Mouse (Mus musculus) forebrain, embryonic 13.5 days (tissue): ENCODE results near the gene Zmynd11. TPM values are rescaled to one million over a fixed set of nuclear protein-coding genes. Genes with fewer than 3 reads are reported as not detected.

Experiments used
- ATAC-seq: fragments of 200-750 bp; cut with Nextera tagmentation; 2 replicates; pipeline ENCODE4 v1.8.0; 2017
- H3K27ac ChIP-seq: fragments of 300-500 bp; sonication (generic); 2 replicates; pipeline ENCODE4 v1.5.1; 2015; ENCODE audit warnings: inconsistent platforms, mild to moderate bottlenecking, moderate library complexity
- H3K27me3 ChIP-seq: fragments of 300-500 bp; sonication (generic); 2 replicates; pipeline ENCODE4 v1.6.1; 2015; ENCODE audit warnings: mild to moderate bottlenecking, inconsistent platforms
- H3K36me3 ChIP-seq: fragments of 300-500 bp; sonication (generic); 2 replicates; pipeline ENCODE4 v1.6.1; 2015; ENCODE audit warnings: mild to moderate bottlenecking, inconsistent platforms; ENCODE audit not compliant: poor library complexity, severe bottlenecking
- H3K4me1 ChIP-seq: fragments of 300-500 bp; sonication (generic); 2 replicates; pipeline ENCODE4 v1.6.1; 2015; ENCODE audit warnings: inconsistent platforms
- H3K4me2 ChIP-seq: fragments of 300-500 bp; sonication (generic); 2 replicates; pipeline ENCODE4 v1.6.1; 2015; ENCODE audit warnings: inconsistent platforms, mild to moderate bottlenecking, moderate library complexity
- H3K4me3 ChIP-seq: fragments of 300-500 bp; sonication (generic); 2 replicates; pipeline ENCODE4 v1.5.1; 2015; ENCODE audit warnings: mild to moderate bottlenecking, inconsistent platforms
- H3K9ac ChIP-seq: fragments of 300-500 bp; sonication (generic); 2 replicates; pipeline ENCODE4 v1.6.1; 2015; ENCODE audit warnings: mild to moderate bottlenecking, inconsistent platforms
- H3K9me3 ChIP-seq: fragments of 300-500 bp; sonication (generic); replicated peaks from 2 replicates; pipeline ENCODE4 v1.6.1; 2016; ENCODE audit warnings: inconsistent platforms
- WGBS: fragments of 180-500 bp; shearing (Covaris S2); methylation state at CpG from one replicate; pipeline ENCODE4 v1.1.7; 2015; 5-methylcytosine and 5-hydroxymethylcytosine counted together
- polyA plus RNA-seq: library from polyadenylated mRNA; unstranded; fragments of >200 nt; fragmentation: Nextera tagmentation; extraction: Ambion mirVana; gene quantifications from 2 replicates; pipeline ENCODE4 v1.2.1, GENCODE M21; 2015

Gene Zmynd11
- polyA plus RNA-seq, 1 experiment from 2014 or later, result 139 TPM

DNA sequence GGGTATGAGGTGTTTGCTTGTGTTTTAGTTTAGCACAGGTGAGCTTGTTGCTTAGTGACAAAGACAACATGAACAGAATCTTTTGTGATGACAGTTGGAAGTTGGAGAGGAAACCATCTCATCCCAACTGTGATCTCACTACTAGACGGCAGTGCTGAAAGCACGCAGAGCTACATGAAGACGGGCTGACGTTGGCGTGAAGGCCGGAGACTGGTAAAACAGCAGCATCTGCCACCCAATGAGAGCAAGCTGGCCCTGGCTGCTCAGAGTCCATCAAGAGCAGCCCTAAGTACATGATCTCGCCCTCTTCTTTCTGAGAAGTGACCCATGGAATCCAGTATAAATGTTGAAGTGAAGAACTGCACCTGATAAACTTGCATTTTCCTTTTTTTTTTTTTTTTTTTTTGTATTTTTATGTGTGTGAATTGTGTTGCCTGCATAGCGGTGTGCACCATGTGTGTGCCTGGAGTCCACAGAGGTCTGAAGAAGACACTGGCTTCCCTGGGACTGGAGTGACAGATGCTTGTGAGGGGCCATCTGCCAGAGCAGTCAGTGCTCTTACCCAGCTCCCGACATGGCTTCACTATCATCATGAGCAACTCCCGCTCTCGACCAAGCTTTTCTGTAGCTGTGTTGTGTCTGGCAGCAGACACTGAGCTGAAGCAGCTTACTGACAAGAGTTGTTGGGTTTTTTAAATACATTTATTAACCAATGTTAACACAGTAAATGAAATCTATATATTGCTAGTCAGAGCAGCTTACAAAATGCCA, 80.8 kb downstream of the Zmynd11 start:
- Histone ChIP-seq H3K9me3 (no peaks in the 10 kb centered on the region), H3K9ac (no peak overlapping the region), H3K4me1 (no peaks in the 10 kb centered on the region), H3K4me2 (no peak overlapping the region), H3K4me3 (no peak overlapping the region), H3K36me3 (peaks cover 79% of the 10 kb centered on the region), H3K27ac (no peak overlapping the region), H3K27me3 (no peaks in the 10 kb centered on the region)
- ATAC-seq, result no peak
- WGBS, result 95% methylated on average over 11 of the region's 11 CpGs

DNA sequence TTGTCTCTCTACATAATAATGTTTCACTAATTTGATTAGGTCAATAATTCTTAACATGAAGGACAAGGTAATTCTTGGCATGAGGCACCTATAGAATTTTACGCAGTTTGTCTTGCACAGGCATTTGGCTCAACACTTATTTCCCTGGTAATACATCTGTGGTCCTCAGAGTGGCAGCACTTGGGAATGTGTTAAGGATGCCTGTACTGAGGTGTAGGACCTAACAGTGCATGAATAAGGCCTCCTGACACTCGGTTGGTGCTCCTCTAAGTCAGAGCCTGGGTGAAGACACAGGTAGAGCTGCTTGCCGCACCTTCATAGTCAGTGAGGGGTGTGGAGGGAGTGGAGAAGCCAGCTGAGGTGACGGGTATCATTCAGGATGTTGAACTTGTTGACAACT, 81.8 kb downstream of the Zmynd11 start:
- Histone ChIP-seq H3K4me2 (no peak overlapping the region), H3K36me3 (peaks cover 68% of the 10 kb centered on the region), H3K9ac (no peak overlapping the region), H3K4me1 (no peaks in the 10 kb centered on the region), H3K9me3 (no peaks in the 10 kb centered on the region), H3K4me3 (no peak overlapping the region), H3K27me3 (no peaks in the 10 kb centered on the region), H3K27ac (no peak overlapping the region)
- ATAC-seq, result no peak
- WGBS, result 90% methylated on average over 4 of the region's 4 CpGs

DNA sequence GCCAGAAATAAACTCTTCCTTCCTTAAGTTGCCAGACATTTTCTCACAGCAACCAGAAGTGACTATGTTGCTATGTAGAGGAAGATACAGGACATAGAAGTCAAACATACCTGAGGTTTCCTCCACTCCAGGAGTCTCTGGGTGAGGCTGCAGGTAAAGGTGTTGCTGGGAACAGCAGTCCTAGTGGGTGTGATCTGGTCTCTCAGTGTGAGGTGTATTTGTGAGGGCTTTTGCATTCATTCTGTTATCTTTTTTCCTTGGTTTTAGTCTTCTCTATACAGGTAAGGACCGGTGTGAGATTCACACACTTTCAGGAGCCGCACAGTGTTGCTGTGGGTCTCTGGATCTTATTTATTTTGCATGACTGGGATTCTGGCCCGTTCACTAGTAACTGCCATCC, 83.6 kb downstream of the Zmynd11 start:
- no peak overlapping the region for H3K9ac ChIP-seq
- no peak overlapping the region for H3K4me2 ChIP-seq
- H3K36me3 ChIP-seq, result peaks cover 50% of the 10 kb centered on the region
- no peak for ATAC-seq
- no peaks in the 10 kb centered on the region for H3K9me3 ChIP-seq
- WGBS, result 94% methylated on average over 3 of the region's 3 CpGs
- H3K4me1 ChIP-seq, result no peaks in the 10 kb centered on the region
- H3K4me3 ChIP-seq, result no peak overlapping the region
- no peaks in the 10 kb centered on the region for H3K27me3 ChIP-seq
- no peak overlapping the region for H3K27ac ChIP-seq

DNA sequence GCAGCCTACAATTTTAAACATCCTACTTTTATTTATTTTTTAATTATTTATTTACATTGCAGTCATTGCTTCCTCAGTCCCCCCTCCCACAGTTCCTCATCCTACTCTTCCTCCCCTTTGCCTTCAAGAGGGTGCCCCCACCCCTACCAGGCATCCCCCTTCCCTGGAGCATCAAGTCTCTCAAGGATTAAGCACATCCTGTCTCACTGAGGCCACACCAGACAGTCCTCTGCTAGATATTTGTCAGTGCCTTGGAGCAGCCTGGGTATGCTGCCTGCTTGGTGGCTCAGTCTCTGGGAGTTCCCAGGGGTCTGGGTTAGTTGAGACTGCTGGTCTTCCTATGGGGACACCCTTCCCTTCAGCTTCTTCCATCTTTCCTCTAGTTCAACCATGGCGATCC, 91.0 kb downstream of the Zmynd11 start:
- H3K36me3 ChIP-seq, result peaks cover 23% of the 10 kb centered on the region; the same call in 1 of the 2 replicates
- no peak overlapping the region for H3K9ac ChIP-seq
- no peaks in the 10 kb centered on the region for H3K4me1 ChIP-seq
- no peak overlapping the region for H3K4me2 ChIP-seq
- H3K9me3 ChIP-seq, result peaks cover 4% of the 10 kb centered on the region; the same call in 1 of the 2 replicates
- WGBS, result 95% methylated on average over 1 of the region's 1 CpGs
- ATAC-seq, result no peak
- H3K27ac ChIP-seq, result no peak overlapping the region
- H3K27me3 ChIP-seq, result no peaks in the 10 kb centered on the region
- no peak overlapping the region for H3K4me3 ChIP-seq

DNA sequence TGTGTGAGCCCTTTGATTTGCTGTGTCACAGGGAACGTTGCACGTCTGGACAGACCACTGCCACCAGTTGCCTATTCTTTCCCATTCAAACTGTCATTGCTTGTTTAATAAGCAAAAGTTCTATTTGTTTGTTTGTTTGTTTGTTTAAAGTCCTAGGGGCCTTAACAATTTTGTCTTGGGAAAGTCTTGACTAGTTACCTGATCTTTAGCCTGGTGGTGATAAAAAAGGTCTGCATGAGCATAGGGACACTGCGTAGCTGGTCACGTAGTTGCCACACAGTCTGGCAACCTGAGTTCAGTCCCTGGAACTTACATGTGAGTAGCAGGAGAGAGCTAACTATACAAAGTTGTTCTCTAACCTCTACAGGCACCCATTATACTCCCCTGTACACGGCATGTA, 95.9 kb downstream of the Zmynd11 start:
- no peak for ATAC-seq
- 91% methylated on average over 5 of the region's 5 CpGs for WGBS
- Histone ChIP-seq H3K4me2 (no peak overlapping the region), H3K27ac (no peak overlapping the region), H3K4me1 (no peaks in the 10 kb centered on the region), H3K4me3 (no peak overlapping the region), H3K27me3 (no peaks in the 10 kb centered on the region), H3K36me3 (peaks cover 27% of the 10 kb centered on the region), H3K9ac (no peak overlapping the region), H3K9me3 (no peaks in the 10 kb centered on the region)

DNA sequence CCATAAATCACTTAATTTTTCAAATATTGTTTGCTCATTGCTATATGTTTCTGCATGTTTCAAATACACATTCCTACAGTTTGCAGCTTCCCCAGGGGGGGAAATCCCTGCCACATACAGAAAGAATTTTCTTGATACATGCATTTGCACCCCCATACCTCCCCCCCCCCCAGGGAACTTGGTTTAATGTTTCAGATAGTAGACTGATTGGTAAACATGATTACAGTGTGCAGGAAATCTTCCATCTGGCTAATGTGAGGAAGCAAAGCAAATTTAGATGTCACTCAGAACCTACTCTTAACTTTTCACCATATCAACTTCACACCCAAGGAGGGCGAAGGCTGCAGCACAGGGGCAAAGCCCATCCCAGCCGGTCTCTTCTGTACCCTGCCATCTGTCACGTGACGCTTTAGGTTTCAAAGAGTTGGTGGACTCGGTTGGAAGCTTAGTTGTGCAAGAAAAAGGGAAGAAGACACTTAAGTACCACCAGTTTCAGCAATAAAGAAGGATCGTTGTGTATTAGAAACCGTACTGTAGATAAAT, 97.1 kb downstream of the Zmynd11 start:
- 94% methylated on average over 7 of the region's 7 CpGs for WGBS
- Histone ChIP-seq H3K4me2 (no peak overlapping the region), H3K9me3 (no peaks in the 10 kb centered on the region), H3K27me3 (no peaks in the 10 kb centered on the region), H3K4me1 (no peaks in the 10 kb centered on the region), H3K27ac (no peak overlapping the region), H3K9ac (no peak overlapping the region), H3K36me3 (peaks cover 33% of the 10 kb centered on the region), H3K4me3 (no peak overlapping the region)
- no peak for ATAC-seq

DNA sequence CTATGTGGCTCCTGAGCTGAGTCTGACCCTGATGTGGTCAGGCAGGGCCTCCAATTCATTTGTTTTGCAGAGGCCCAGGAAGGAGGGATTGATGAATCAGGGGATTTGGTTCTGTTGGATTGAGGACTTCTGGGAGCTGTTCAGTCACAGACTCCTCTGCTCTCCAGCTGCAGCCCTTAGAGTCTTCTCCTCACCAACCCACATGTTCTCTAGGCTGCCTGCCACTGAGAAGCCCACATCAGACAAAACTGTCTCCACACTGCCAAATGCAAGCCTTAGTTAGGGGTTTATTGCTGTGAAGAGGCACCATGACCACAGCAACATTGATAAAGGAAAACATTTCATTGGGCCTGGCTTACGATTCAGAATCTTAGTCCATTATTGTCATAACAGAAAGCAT, 101.5 kb downstream of the Zmynd11 start:
- no peaks in the 10 kb centered on the region for H3K27me3 ChIP-seq
- no peak overlapping the region for H3K4me3 ChIP-seq
- no peaks in the 10 kb centered on the region for H3K4me1 ChIP-seq
- no peak overlapping the region for H3K4me2 ChIP-seq
- H3K9me3 ChIP-seq, result no peaks in the 10 kb centered on the region
- no peak overlapping the region for H3K9ac ChIP-seq
- WGBS, result 96% methylated on average over 1 of the region's 1 CpGs
- H3K36me3 ChIP-seq, result peaks cover 50% of the 10 kb centered on the region
- ATAC-seq, result no peak
- H3K27ac ChIP-seq, result no peak overlapping the region

DNA sequence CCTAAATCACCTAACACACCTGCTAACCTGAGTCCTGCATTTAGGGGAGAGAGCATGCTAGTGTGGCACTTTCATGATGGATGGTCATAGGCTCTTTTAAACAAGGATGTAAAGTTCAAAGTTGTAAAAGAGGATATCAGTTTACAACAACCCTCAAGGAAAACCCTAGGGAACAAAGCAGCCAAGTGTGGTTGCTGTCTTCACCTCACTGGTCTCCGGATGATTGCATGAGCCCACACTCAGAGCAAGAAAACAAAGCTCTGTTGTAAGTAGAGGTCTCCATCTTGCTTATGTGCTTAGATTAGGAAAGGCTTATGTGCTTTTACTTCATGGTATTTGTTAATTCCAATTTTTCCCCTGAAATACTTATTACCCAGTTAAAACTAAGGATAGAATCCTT, 104.4 kb downstream of the Zmynd11 start:
- H3K4me2 ChIP-seq, result no peak overlapping the region
- ATAC-seq, result no peak
- H3K9ac ChIP-seq, result no peak overlapping the region
- no peak overlapping the region for H3K4me3 ChIP-seq
- 74% methylated on average over 1 of the region's 1 CpGs for WGBS
- no peaks in the 10 kb centered on the region for H3K27me3 ChIP-seq
- H3K36me3 ChIP-seq, result peaks cover 63% of the 10 kb centered on the region
- no peaks in the 10 kb centered on the region for H3K9me3 ChIP-seq
- no peaks in the 10 kb centered on the region for H3K4me1 ChIP-seq
- no peak overlapping the region for H3K27ac ChIP-seq

DNA sequence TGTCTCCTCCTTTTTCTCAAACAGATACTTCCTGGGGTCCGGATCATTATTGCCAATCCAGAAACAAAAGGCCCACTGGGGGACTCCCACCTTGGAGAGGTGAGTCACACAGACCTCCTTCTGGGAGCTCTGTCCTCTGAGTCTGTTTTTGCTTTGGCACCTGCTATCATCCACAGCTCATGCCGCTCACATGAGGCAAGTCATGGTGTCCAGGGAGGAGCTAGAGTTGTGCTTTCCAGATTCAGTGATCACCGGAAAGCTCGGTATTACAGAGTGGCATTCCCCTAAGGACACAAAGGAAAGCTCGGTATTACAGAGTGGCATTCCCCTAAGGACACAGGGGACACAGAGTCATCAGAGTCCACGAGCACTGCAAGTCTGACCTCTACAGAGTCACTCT, 108.5 kb downstream of the Zmynd11 start:
- no peak for ATAC-seq
- Histone ChIP-seq H3K4me1 (no peaks in the 10 kb centered on the region), H3K4me2 (no peak overlapping the region), H3K9ac (no peak overlapping the region), H3K36me3 (peaks cover 37% of the 10 kb centered on the region), H3K27me3 (no peaks in the 10 kb centered on the region), H3K4me3 (no peak overlapping the region), H3K27ac (no peak overlapping the region), H3K9me3 (no peaks in the 10 kb centered on the region)
- 93% methylated on average over 6 of the region's 6 CpGs for WGBS

DNA sequence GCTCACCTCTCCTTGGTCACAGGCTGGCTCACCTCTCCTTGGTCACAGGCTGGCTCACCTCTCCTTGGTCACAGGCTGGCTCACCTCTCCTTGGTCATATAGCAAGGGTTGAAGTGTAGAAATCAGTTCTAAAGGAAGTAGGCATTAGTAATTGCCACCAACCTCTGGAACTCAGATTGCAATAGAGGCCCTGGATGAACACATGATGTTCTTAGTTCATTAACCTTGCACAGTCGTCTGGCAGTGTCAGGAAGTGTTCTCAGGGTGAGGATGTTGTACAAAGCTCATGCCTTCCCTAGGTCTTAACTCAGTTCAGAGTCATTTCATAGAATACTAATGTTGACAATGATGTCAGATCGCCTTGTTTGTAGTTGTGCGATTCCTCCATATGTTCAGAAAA, 112.1 kb downstream of the Zmynd11 start:
- 90% methylated on average over 3 of the region's 3 CpGs for WGBS
- ATAC-seq, result no peak
- no peak overlapping the region for H3K9ac ChIP-seq
- H3K36me3 ChIP-seq, result peaks cover 13% of the 10 kb centered on the region
- H3K9me3 ChIP-seq, result no peaks in the 10 kb centered on the region
- no peak overlapping the region for H3K4me3 ChIP-seq
- no peaks in the 10 kb centered on the region for H3K4me1 ChIP-seq
- H3K27ac ChIP-seq, result no peak overlapping the region
- H3K27me3 ChIP-seq, result no peaks in the 10 kb centered on the region
- H3K4me2 ChIP-seq, result no peak overlapping the region

DNA sequence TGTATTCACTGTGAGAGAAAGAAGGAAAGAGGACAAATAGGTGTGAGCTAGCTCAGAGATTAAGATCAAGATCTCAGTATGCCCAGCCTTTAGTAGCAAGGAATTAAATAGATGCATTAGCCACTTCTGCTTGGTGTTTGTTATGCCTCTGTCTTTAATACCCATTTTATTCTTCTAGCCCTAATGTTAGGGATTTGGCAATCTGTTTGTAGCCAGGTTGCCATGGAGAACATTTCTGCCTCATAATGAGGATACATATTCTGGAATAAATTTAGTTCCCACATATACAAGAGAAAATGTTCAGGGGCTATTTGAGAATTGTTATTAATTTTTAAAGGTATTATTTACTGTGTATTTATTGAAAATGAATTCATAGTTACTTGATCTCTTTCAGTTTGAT, 114.5 kb downstream of the Zmynd11 start:
- H3K27ac ChIP-seq, result no peak overlapping the region
- H3K36me3 ChIP-seq, result peaks cover 3% of the 10 kb centered on the region
- H3K27me3 ChIP-seq, result no peaks in the 10 kb centered on the region
- H3K9ac ChIP-seq, result no peak overlapping the region
- no peaks in the 10 kb centered on the region for H3K4me1 ChIP-seq
- H3K4me3 ChIP-seq, result no peak overlapping the region
- H3K9me3 ChIP-seq, result no peaks in the 10 kb centered on the region
- H3K4me2 ChIP-seq, result no peak overlapping the region
- ATAC-seq, result no peak

DNA sequence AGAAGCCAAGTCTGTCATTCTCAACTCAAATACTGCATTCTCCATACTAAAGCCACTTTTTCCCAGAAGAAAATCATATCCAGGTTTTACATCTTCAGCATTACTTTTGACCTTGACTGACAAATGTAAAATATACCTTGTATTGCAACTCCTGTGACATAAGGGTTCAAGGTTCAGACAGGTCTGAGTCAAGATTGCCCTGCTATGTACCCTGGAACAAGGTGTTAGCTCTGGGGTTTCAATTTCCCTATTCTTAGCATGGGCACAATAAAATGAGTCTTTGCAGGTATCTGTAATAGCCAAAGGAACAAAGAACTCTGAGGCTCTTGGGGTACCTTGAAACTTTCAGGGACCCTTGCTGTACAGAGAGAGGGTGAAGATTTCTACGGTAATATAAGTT, 115.2 kb downstream of the Zmynd11 start:
- H3K4me2 ChIP-seq, result no peak overlapping the region
- no peaks in the 10 kb centered on the region for H3K9me3 ChIP-seq
- no peaks in the 10 kb centered on the region for H3K4me1 ChIP-seq
- no peak overlapping the region for H3K9ac ChIP-seq
- no peak overlapping the region for H3K27ac ChIP-seq
- WGBS, result 90% methylated on average over 1 of the region's 1 CpGs
- H3K27me3 ChIP-seq, result no peaks in the 10 kb centered on the region
- no peak overlapping the region for H3K4me3 ChIP-seq
- peaks cover 7% of the 10 kb centered on the region for H3K36me3 ChIP-seq
- no peak for ATAC-seq

DNA sequence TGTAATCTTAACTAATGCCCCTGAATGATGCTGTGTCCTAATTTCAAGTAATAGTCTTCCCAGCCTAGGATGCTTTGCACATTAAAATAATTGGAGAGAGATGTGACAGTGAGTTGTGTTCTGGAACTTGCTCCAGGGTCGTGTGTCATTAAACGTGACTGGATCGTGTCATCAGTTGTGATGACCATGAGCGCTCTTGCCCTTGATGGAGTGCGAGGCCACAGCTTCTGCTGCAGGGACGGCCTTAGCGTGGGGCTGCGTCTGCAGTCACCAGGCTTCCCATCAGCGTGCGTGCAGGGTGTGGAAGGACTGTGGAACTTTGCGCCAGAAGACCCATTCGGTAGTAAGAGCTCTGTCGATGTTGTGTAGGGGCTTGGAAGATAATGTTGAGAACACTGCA, 116.4 kb downstream of the Zmynd11 start:
- 93% methylated on average over 13 of the region's 13 CpGs for WGBS
- Histone ChIP-seq H3K27me3 (no peaks in the 10 kb centered on the region), H3K4me3 (no peak overlapping the region), H3K9me3 (no peaks in the 10 kb centered on the region), H3K4me2 (no peak overlapping the region), H3K9ac (no peak overlapping the region), H3K4me1 (no peaks in the 10 kb centered on the region), H3K27ac (no peak overlapping the region; the same call in 1 of the 2 replicates), H3K36me3 (peaks cover 7% of the 10 kb centered on the region)
- ATAC-seq, result no peak
